Mouse (Mus musculus) bone marrow, adult 2 months (tissue): ENCODE measurements around the gene Glyr1. TPM values are rescaled to one million over a fixed set of nuclear protein-coding genes. Genes with fewer than 3 reads are reported as not detected.
A peak's percentile ranks its signal among the peaks of the same experiment; 100 is the strongest.

Experiments used
- H3K27ac ChIP-seq: fragments of 200-500 bp; 2 replicates; pipeline ENCODE4 v1.5.1; 2012; ENCODE audit warnings: low read depth, mild to moderate bottlenecking, control low read depth, inconsistent platforms, low read length; ENCODE audit not compliant: control insufficient read depth, poor library complexity, insufficient read depth
- H3K4me1 ChIP-seq: fragments of 200-500 bp; 2 replicates; pipeline ENCODE4 v1.6.1; 2011; ENCODE audit warnings: low read length; ENCODE audit not compliant: control insufficient read depth, insufficient read depth
- H3K4me3 ChIP-seq: fragments of 200-500 bp; replicated peaks from 2 replicates; pipeline ENCODE3; 2011; ENCODE audit warnings: mild to moderate bottlenecking, low read depth, low read length, control low read depth; ENCODE audit not compliant: control insufficient read depth
- CTCF ChIP-seq: fragments of 200-500 bp; IDR thresholded peaks from 2 replicates; pipeline ENCODE4 v1.5.1; 2011; ENCODE audit warnings: low read length, control low read depth; ENCODE audit not compliant: control insufficient read depth, insufficient read depth
- POLR2A ChIP-seq: fragments of 200-500 bp; IDR thresholded peaks from 2 replicates; pipeline ENCODE4 v1.6.1; 2011; ENCODE audit warnings: low read depth, mild to moderate bottlenecking, control low read depth, low read length, borderline replicate concordance; ENCODE audit not compliant: control insufficient read depth
- WGBS: fragments of 180-500 bp; shearing (Covaris S2); methylation state at CpG from one replicate; pipeline ENCODE4 v1.1.7; 2018; 5-methylcytosine and 5-hydroxymethylcytosine counted together
- polyA plus RNA-seq: library from polyadenylated mRNA; stranded (reverse); fragments of >200 nt; gene quantifications from 2 replicates; pipeline ENCODE4 v1.2.4, GENCODE M21; 2011; ENCODE audit warnings: low replicate concordance; ENCODE audit not compliant: missing spikeins, insufficient read depth, insufficient read length

Gene Glyr1
- polyA plus RNA-seq, 1 experiment = 51.1 TPM

DNA sequence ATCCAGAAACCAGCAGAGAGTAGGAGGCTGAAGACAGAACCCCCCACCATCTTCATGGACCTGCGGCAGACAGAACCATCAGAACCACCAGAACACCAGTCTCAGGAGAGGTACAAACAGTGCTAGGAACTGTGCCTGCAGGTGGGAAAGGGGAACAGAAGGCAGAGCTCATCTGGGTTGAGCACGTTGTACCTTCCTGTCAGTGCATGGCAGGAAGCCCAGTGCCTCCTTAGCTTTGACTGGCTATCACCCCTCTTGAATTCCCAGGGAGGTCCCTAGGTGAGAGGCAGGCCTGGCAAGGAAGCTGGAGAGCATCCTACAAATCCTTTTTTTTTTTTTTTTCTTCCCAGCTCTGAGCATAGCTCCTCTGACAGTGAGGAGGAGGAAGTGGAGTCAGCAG is 73.5 kb downstream of the Glyr1 start:
- TF ChIP-seq POLR2A (no peak), CTCF (no peak)
- Histone ChIP-seq H3K27ac (no peak overlapping the region), H3K4me1 (peaks cover 5% of the 10 kb centered on the region), H3K4me3 (no peak overlapping the region)
- 57% methylated on average over 2 of the region's 2 CpGs for WGBS

- WGBS = 90% methylated on average over 5 of the region's 5 CpGs
- Histone ChIP-seq H3K4me1 (peaks cover 6% of the 10 kb centered on the region), H3K4me3 (no peak overlapping the region), H3K27ac (no peak overlapping the region)
- TF ChIP-seq POLR2A = no peak
- no peak for TF ChIP-seq CTCF
These were observed 75.1 kb downstream of the Glyr1 start for GRCm38 (mm10) chr16:4974521-4974920.

DNA sequence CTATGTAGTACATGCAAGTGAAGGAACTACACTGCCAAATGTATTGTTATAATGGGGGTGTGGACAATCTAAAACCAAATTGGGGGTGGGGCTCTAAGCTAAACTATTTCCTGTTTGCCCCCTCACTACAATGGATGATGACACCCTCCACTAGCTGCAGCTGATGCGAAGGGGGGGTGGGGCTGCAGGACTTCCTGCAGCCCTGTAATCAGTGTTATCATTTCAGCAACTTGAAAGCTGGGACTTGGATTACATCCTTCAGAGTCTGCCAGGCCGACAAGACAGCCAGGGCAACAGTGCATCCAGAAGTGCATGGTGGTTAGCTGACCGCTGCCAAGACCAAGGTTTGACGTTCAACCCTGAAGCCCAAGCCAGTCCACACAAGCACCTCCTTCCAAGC is 78.0 kb downstream of the Glyr1 start:
- Histone ChIP-seq H3K4me3 (no peak overlapping the region), H3K4me1 (peaks cover 9% of the 10 kb centered on the region), H3K27ac (peak overlapping the region; percentile 30)
- TF ChIP-seq POLR2A (no peak), CTCF (no peak)
- WGBS = 43% methylated on average over 4 of the region's 4 CpGs

- WGBS = 12% methylated on average over 5 of the region's 5 CpGs
- peaks cover 9% of the 10 kb centered on the region for H3K4me1 ChIP-seq
- peak overlapping the region; percentile 8 for H3K4me3 ChIP-seq
- peak overlapping the region; percentile 84 for H3K27ac ChIP-seq
- TF ChIP-seq CTCF (no peak), POLR2A (no peak)
These were observed 80.4 kb downstream of the Glyr1 start for GRCm38 (mm10) chr16:4969055-4969843.

- 41% methylated on average over 3 of the region's 3 CpGs for WGBS
- Histone ChIP-seq H3K27ac (peak overlapping the region; percentile 84), H3K4me1 (peaks cover 9% of the 10 kb centered on the region), H3K4me3 (no peak overlapping the region)
- TF ChIP-seq CTCF (no peak), POLR2A (no peak)
These were observed 81.2 kb downstream of the Glyr1 start for GRCm38 (mm10) chr16:4968426-4968825.

GRCm38 (mm10) chr16:4965392-4966129 is 84.1 kb downstream of the Glyr1 start:
- no peak overlapping the region for H3K4me3 ChIP-seq
- TF ChIP-seq POLR2A (no peak), CTCF (no peak)
- peaks cover 8% of the 10 kb centered on the region for H3K4me1 ChIP-seq
- WGBS = 86% methylated on average over 8 of the region's 8 CpGs
- no peak overlapping the region for H3K27ac ChIP-seq

DNA sequence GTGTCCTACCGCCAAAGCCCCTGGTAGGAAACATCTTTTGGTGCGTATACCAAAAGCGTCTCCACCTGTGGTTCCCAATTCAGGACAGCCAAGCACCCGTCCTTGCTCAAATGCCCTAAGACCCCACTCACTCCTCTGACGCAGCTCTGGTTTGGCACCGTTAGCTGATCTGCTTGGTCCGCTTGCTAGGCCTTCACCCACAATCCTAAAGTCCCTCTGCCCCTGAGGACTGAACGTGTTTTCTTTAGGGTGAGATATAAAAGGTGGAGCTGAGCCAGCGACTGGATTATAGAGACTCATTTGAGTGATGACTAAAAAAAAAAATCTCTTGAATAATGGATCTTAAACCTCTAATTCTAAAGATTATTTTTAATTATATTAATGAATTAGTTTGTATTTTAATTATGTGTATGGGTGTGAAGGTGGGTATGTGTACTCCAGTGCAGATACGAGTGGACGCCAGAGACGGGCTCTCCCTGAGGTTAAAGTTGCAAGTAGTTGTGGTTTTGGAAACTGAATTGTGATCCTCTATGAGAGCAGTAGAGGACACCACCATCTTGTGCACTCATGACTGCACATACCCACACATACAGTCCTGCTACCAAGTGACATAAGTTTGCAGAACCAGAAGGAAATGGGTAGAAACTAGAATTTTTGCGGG is 84.8 kb downstream of the Glyr1 start:
- Histone ChIP-seq H3K4me3 (peak overlapping the region; percentile 77), H3K4me1 (peaks cover 7% of the 10 kb centered on the region), H3K27ac (peak overlapping the region; percentile 81)
- TF ChIP-seq CTCF (no peak), POLR2A (no peak)
- WGBS = 6% methylated on average over 13 of the region's 13 CpGs

Other genes starting within 250 kb of the Glyr1 start
- 1.7 TPM in 1 of 2 replicates, not detected in the other for gene 4930562C15Rik, start 214.4 kb downstream of the Glyr1 start, polyA plus RNA-seq
- gene Ubald1, start 169.5 kb downstream of the Glyr1 start, polyA plus RNA-seq = 19.4 and 38.1 TPM in 2 replicates
- 12.9 and 22.1 TPM in 2 replicates for gene Mgrn1, start 163.6 kb downstream of the Glyr1 start, polyA plus RNA-seq
- gene Nudt16l1, start 111.1 kb downstream of the Glyr1 start, polyA plus RNA-seq = 30.5 and 49.4 TPM in 2 replicates
- 19.9 and 45.4 TPM in 2 replicates for gene Anks3, start 85.7 kb downstream of the Glyr1 start, polyA plus RNA-seq
- not detected in 2 replicates for gene Sept12, start 52.0 kb downstream of the Glyr1 start, polyA plus RNA-seq
- gene Smim22, start 42.6 kb downstream of the Glyr1 start, polyA plus RNA-seq = not detected in 2 replicates
- gene Rogdi, start 36.3 kb downstream of the Glyr1 start, polyA plus RNA-seq = 53.7 and 156 TPM in 2 replicates
- 29.4 and 33.7 TPM in 2 replicates for gene Ubn1, start 194 bp upstream of the Glyr1 start, polyA plus RNA-seq
- 1.1 and 1.8 TPM in 2 replicates for gene Ppl, start 82.6 kb upstream of the Glyr1 start, polyA plus RNA-seq
- gene Sec14l5, start 97.2 kb upstream of the Glyr1 start, polyA plus RNA-seq = 4.4 and 20.8 TPM in 2 replicates
- gene Nagpa, start 154.1 kb upstream of the Glyr1 start, polyA plus RNA-seq = 3.9 and 10.6 TPM in 2 replicates
- gene AU021092, start 172.4 kb upstream of the Glyr1 start, polyA plus RNA-seq = not detected in 2 replicates
- gene Alg1, start 183.8 kb upstream of the Glyr1 start, polyA plus RNA-seq = 11.1 and 15.4 TPM in 2 replicates
- 4.1 and 6.3 TPM in 2 replicates for gene Eef2kmt, start 206.1 kb upstream of the Glyr1 start, polyA plus RNA-seq